Mouse (Mus musculus) heart, embryonic 10.5 days (tissue): Measurements from ENCODE around the gene Zdhhc1. TPM values are rescaled to one million over a fixed set of nuclear protein-coding genes. Genes with fewer than 3 reads are reported as not detected.
A peak's percentile ranks its signal among the peaks of the same experiment; 100 is the strongest.

Source experiments
- DNase-seq: peaks from one replicate; pipeline ENCODE4 v3.0.0-alpha.2; 2017; ENCODE audit warnings: low spot score
- H3K27ac ChIP-seq: fragments of 300-500 bp; sonication (generic); 2 replicates; pipeline ENCODE4 v1.5.1; 2016; ENCODE audit warnings: mild to moderate bottlenecking
- H3K27me3 ChIP-seq: fragments of 300-500 bp; sonication (generic); 2 replicates; pipeline ENCODE4 v1.6.1; 2016; ENCODE audit warnings: mild to moderate bottlenecking; ENCODE audit not compliant: poor library complexity, insufficient read depth, severe bottlenecking
- H3K36me3 ChIP-seq: fragments of 300-500 bp; sonication (generic); 2 replicates; pipeline ENCODE4 v1.6.1; 2016; ENCODE audit warnings: mild to moderate bottlenecking, moderate library complexity
- H3K4me1 ChIP-seq: fragments of 300-500 bp; sonication (generic); 2 replicates; pipeline ENCODE4 v1.6.1; 2016; ENCODE audit warnings: mild to moderate bottlenecking
- H3K4me3 ChIP-seq: fragments of 300-500 bp; sonication (generic); 2 replicates; pipeline ENCODE4 v1.5.1; 2016; ENCODE audit warnings: mild to moderate bottlenecking, moderate library complexity
- H3K9me3 ChIP-seq: fragments of 300-500 bp; sonication (generic); 2 replicates; pipeline ENCODE4 v1.6.1; 2016; ENCODE audit warnings: mild to moderate bottlenecking, moderate library complexity
- WGBS: fragments of 180-500 bp; shearing (Covaris S2); methylation state at CpG from one replicate; pipeline ENCODE4 v1.1.7; 2016; 5-methylcytosine and 5-hydroxymethylcytosine counted together
- polyA plus RNA-seq: library from polyadenylated mRNA; unstranded; fragments of >200 nt; fragmentation: Nextera tagmentation; extraction: Ambion mirVana; gene quantifications from 2 replicates; pipeline ENCODE4 v1.2.1, GENCODE M21; 2016

The Zdhhc1 gene
- polyA plus RNA-seq, 1 experiment from 2014 or later = 21.6 TPM

DNA sequence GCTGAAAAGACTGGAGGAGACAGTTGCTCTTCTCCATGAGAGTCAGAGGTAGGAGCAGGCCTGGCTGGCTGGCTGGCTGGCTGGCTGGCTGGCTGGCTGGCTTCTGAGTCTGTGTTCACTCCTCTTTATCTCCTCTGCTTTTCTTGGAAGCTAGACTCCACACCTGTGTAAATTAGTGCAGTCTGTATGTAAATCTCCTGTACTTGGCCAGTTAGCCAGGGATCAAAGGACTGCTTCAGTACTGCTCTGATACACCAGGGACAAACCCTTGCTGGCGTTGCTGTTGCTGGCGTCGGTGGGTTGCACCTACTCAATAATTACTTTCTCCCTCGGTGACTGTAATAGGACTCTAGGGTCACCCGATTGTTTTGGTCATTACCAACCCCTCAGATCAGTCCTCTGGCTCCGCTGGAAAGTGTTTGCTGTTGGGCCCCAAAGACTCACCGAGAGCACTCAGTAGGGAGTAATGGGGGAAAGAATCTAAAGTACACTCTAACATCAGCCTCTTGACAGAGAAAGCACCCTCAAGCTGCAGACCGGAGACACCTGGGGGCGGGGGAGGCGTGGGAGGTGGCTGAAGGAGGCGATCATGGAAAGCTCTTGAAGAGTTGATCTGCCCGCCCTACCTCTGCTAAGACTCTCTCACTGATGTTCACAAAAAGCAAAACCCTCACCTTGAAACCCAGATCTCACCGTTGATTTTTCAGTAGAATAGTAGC, 35.5 kb downstream of the Zdhhc1 start:
- H3K27ac ChIP-seq = no peak overlapping the region
- no peak for DNase-seq
- peaks cover 11% of the 10 kb centered on the region for H3K4me1 ChIP-seq
- no peak overlapping the region for H3K4me3 ChIP-seq
- 63% methylated on average over 13 of the region's 13 CpGs for WGBS
- no peaks in the 10 kb centered on the region for H3K36me3 ChIP-seq
- H3K9me3 ChIP-seq = no peaks in the 10 kb centered on the region
- 0 out of 2 replicates have a peak, but pooled peaks cover 5% of the 10 kb centered on the region for H3K27me3 ChIP-seq

DNA sequence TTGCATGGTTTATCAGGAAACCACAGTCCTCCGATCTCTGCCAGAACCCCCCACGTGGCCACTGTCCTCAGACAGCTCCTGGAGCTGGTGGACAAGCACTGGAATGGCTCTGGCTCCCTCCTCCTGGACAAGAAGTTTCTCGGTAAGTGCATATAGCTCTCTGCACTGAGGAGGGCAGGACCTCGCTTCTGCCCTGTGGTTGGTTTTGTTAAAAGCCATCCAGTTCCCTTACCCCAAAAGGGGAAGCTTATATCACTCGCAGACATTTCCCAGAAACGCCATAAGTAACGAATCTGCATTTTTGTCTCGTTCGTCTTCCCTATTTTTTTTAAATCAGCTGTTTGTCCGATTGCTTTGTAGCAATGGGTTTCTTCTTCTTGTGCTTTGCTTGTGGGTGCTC, 41.5 kb downstream of the Zdhhc1 start:
- no peaks in the 10 kb centered on the region for H3K27me3 ChIP-seq
- no peaks in the 10 kb centered on the region for H3K9me3 ChIP-seq
- no peaks in the 10 kb centered on the region for H3K36me3 ChIP-seq
- DNase-seq = no peak
- peaks cover 3% of the 10 kb centered on the region for H3K4me1 ChIP-seq
- WGBS = 56% methylated on average over 10 of the region's 10 CpGs
- no peak overlapping the region for H3K27ac ChIP-seq
- H3K4me3 ChIP-seq = no peak overlapping the region

GRCm38 (mm10) chr8:105454088-105454487, 42.6 kb downstream of the Zdhhc1 start:
- 67% methylated on average over 5 of the region's 5 CpGs for WGBS
- Histone ChIP-seq H3K4me1 (peaks cover 3% of the 10 kb centered on the region), H3K27me3 (no peaks in the 10 kb centered on the region), H3K36me3 (no peaks in the 10 kb centered on the region), H3K4me3 (no peak overlapping the region), H3K27ac (no peak overlapping the region), H3K9me3 (no peaks in the 10 kb centered on the region)
- no peak for DNase-seq

DNA sequence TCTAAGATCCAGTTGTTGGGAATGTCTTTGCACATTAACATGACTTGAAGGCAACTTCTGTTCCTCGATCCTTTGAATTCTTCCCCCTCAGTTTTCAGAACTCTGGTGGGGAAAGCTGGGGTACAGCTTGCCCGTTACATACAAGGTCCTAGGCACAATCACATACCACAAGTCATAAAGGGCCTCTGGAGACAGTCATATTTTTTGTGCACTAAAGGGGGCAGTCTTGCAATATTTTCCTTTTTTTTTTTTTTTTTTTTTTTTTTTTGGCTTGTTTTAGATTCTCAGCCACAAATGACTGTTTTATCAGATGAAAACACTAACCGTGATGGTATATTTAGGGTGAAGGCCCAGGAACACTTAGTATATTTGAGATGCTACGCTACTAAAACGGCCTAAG, 43.4 kb downstream of the Zdhhc1 start:
- DNase-seq = no peak
- Histone ChIP-seq H3K36me3 (no peaks in the 10 kb centered on the region), H3K4me1 (peaks cover 3% of the 10 kb centered on the region), H3K9me3 (no peaks in the 10 kb centered on the region), H3K27me3 (no peaks in the 10 kb centered on the region), H3K4me3 (no peak overlapping the region), H3K27ac (no peak overlapping the region)
- 71% methylated on average over 5 of the region's 5 CpGs for WGBS

DNA sequence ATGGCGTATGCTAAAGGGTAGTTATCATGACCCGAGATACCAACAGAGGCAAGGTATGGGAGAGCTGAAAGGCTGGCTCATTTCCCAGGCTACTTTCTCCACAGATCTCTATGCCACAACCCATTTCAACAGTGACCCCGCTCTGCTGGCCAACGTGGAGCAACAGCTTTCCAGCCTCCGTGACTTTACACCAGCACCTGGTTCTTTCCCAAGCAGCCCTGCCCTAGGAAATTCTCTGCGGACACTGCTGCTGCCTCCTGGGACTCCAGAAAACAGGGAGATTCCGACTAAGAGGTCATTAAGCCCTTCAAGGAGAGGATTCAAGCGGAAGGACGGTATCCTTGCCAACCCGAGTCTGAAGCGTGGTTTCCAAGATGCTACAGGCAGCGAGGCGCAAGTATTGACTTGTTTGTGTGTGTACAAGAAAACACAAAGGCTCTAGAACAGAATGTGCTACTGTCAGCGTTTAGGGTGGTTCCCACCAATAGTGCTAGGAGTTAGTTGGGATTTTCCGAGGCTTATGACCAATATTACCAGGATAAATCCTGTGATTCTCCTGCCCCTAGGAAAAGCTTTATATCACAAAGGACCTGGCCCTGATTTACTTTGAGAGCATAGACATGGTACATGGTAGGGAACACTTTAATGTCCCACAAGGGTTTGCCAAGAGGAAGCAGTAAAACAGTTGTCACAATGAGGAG, 44.6 kb downstream of the Zdhhc1 start:
- Histone ChIP-seq H3K27ac (no peak overlapping the region), H3K27me3 (no peaks in the 10 kb centered on the region), H3K36me3 (no peaks in the 10 kb centered on the region), H3K4me3 (no peak overlapping the region), H3K9me3 (no peaks in the 10 kb centered on the region), H3K4me1 (no peaks in the 10 kb centered on the region; the same call in 1 of the 2 replicates)
- WGBS = 62% methylated on average over 15 of the region's 15 CpGs
- peak; percentile 61 for DNase-seq

- no peak overlapping the region for H3K4me3 ChIP-seq
- H3K27ac ChIP-seq = no peak overlapping the region
- no peaks in the 10 kb centered on the region for H3K36me3 ChIP-seq
- no peaks in the 10 kb centered on the region for H3K27me3 ChIP-seq
- DNase-seq = peak; percentile 42
- 76% methylated on average over 1 of the region's 1 CpGs for WGBS
- no peaks in the 10 kb centered on the region for H3K9me3 ChIP-seq
- H3K4me1 ChIP-seq = peaks cover 3% of the 10 kb centered on the region; the same call in 1 of the 2 replicates
Observed at GRCm38 (mm10) chr8:105450977-105451376, 45.7 kb downstream of the Zdhhc1 start.

DNA sequence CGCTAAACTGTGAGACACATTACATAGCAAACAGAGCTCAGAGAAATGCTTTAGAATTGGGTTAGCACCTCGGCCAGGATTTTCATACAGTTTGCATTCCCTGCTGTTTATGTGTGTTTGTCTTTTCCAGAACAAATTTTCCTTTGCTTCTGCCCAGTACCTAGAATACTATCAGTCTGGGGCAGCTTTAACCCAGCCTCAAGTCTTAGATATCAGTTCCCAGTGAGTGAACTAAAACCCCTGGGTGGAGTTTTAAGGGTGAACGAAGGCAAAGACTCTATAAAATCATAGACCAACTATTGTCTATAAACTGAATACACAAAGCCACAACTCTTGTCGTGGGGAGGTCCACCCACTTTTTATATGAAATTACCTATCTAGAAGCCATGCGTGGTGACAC, 48.1 kb downstream of the Zdhhc1 start:
- Histone ChIP-seq H3K27ac (no peak overlapping the region), H3K36me3 (no peaks in the 10 kb centered on the region), H3K27me3 (no peaks in the 10 kb centered on the region; the same call in 1 of the 2 replicates), H3K4me3 (no peak overlapping the region), H3K4me1 (peaks cover 10% of the 10 kb centered on the region; the same call in 1 of the 2 replicates), H3K9me3 (no peaks in the 10 kb centered on the region)
- no peak for DNase-seq
- WGBS = 80% methylated on average over 5 of the region's 5 CpGs

DNA sequence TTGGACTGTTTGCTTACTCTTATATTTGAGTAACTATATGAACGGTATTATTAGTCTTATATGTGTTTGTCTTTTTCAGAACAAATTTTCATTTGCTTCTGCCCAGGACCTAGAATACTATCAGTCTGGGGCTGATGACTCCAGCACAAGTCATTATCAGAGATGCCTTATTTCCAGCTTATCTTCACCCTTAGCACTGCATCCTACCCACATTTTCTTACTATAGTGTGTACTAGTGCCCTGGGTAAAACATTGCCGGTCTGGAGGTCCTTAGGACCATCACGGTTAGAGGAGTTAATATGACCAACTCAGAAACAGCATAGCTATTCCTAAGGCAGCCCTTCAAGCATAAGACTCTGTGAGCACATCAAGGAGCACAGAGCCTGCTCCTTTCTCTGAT, 48.5 kb downstream of the Zdhhc1 start:
- H3K27me3 ChIP-seq = no peaks in the 10 kb centered on the region; the same call in 1 of the 2 replicates
- H3K36me3 ChIP-seq = no peaks in the 10 kb centered on the region
- DNase-seq = no peak
- H3K4me3 ChIP-seq = no peak overlapping the region
- peaks cover 10% of the 10 kb centered on the region; the same call in 1 of the 2 replicates for H3K4me1 ChIP-seq
- 84% methylated on average over 3 of the region's 3 CpGs for WGBS
- H3K9me3 ChIP-seq = no peaks in the 10 kb centered on the region
- no peak overlapping the region for H3K27ac ChIP-seq

GRCm38 (mm10) chr8:105446127-105446552, 50.6 kb downstream of the Zdhhc1 start:
- DNase-seq = no peak
- Histone ChIP-seq H3K4me1 (peaks cover 10% of the 10 kb centered on the region; the same call in 1 of the 2 replicates), H3K27me3 (peaks cover 9% of the 10 kb centered on the region), H3K4me3 (no peak overlapping the region), H3K27ac (no peak overlapping the region), H3K9me3 (no peaks in the 10 kb centered on the region), H3K36me3 (no peaks in the 10 kb centered on the region)
- 33% methylated on average over 4 of the region's 4 CpGs for WGBS

- WGBS = 35% methylated on average over 11 of the region's 11 CpGs
- no peaks in the 10 kb centered on the region for H3K9me3 ChIP-seq
- no peak overlapping the region for H3K4me3 ChIP-seq
- H3K4me1 ChIP-seq = peaks cover 10% of the 10 kb centered on the region; the same call in 1 of the 2 replicates
- H3K27ac ChIP-seq = no peak overlapping the region
- no peaks in the 10 kb centered on the region for H3K36me3 ChIP-seq
- H3K27me3 ChIP-seq = peaks cover 9% of the 10 kb centered on the region
- no peak for DNase-seq
Observed at GRCm38 (mm10) chr8:105445296-105446126, 51.2 kb downstream of the Zdhhc1 start.

- Histone ChIP-seq H3K27me3 (peaks cover 9% of the 10 kb centered on the region), H3K4me1 (peaks cover 11% of the 10 kb centered on the region; the same call in 1 of the 2 replicates), H3K27ac (no peak overlapping the region), H3K4me3 (no peak overlapping the region), H3K9me3 (no peaks in the 10 kb centered on the region), H3K36me3 (no peaks in the 10 kb centered on the region)
- DNase-seq = no peak
- WGBS = 89% methylated on average over 5 of the region's 5 CpGs
Observed at GRCm38 (mm10) chr8:105442661-105443060, 54.0 kb downstream of the Zdhhc1 start.

GRCm38 (mm10) chr8:105441433-105441832, 55.3 kb downstream of the Zdhhc1 start:
- no peak for DNase-seq
- H3K27me3 ChIP-seq = peaks cover 9% of the 10 kb centered on the region
- WGBS = 4% methylated on average over 6 of the region's 6 CpGs
- no peak overlapping the region for H3K4me3 ChIP-seq
- H3K9me3 ChIP-seq = no peaks in the 10 kb centered on the region
- no peak overlapping the region for H3K27ac ChIP-seq
- H3K4me1 ChIP-seq = peaks cover 14% of the 10 kb centered on the region; the same call in 1 of the 2 replicates
- H3K36me3 ChIP-seq = no peaks in the 10 kb centered on the region
